Mouse (Mus musculus) hindbrain, postnatal 0 days (tissue): ENCODE results near the gene Bpi. TPM values are rescaled to one million over a fixed set of nuclear protein-coding genes. Genes with fewer than 3 reads are reported as not detected.
A peak's percentile ranks its signal among the peaks of the same experiment; 100 is the strongest.

Experiments
- ATAC-seq: fragments of 200-750 bp; cut with Nextera tagmentation; 2 replicates; pipeline ENCODE4 v1.8.0; 2017; ENCODE audit warnings: mild to moderate bottlenecking, moderate TSS enrichment, moderate library complexity
- DNase-seq: peaks from one replicate; pipeline ENCODE4 v3.0.0-alpha.2; 2015; ENCODE audit warnings: low spot score
- H3K27ac ChIP-seq: fragments of 300-500 bp; sonication (generic); 2 replicates; pipeline ENCODE4 v1.5.1; 2014; ENCODE audit warnings: mild to moderate bottlenecking
- H3K27me3 ChIP-seq: fragments of 300-500 bp; sonication (generic); 2 replicates; pipeline ENCODE4 v1.6.1; 2014; ENCODE audit warnings: low read length, mixed read lengths; ENCODE audit not compliant: insufficient read depth
- H3K36me3 ChIP-seq: fragments of 300-500 bp; sonication (generic); 2 replicates; pipeline ENCODE4 v1.6.1; 2014; ENCODE audit warnings: low read length, mixed read lengths; ENCODE audit not compliant: insufficient read depth
- H3K4me1 ChIP-seq: fragments of 300-500 bp; sonication (generic); 2 replicates; pipeline ENCODE4 v1.6.1; 2014; ENCODE audit warnings: antibody characterized with exemption, low read length, mixed read lengths; ENCODE audit not compliant: insufficient read depth
- H3K4me2 ChIP-seq: fragments of 300-500 bp; sonication (generic); 2 replicates; pipeline ENCODE4 v1.6.1; 2014; ENCODE audit warnings: low read depth, mild to moderate bottlenecking, low read length, moderate library complexity, mixed read lengths
- H3K4me3 ChIP-seq: fragments of 300-500 bp; sonication (generic); 2 replicates; pipeline ENCODE4 v1.5.1; 2014; ENCODE audit warnings: low read length
- H3K9ac ChIP-seq: fragments of 300-500 bp; sonication (generic); replicated peaks from 2 replicates; pipeline ENCODE4 v1.6.1; 2014; ENCODE audit warnings: mild to moderate bottlenecking, low read length, moderate library complexity, mixed read lengths
- H3K9me3 ChIP-seq: fragments of 300-500 bp; sonication (generic); 2 replicates; pipeline ENCODE4 v1.6.1; 2016; ENCODE audit warnings: low read length, mixed read lengths
- CTCF ChIP-seq: IDR thresholded peaks from 2 replicates; pipeline ENCODE4 v1.5.1; 2016; ENCODE audit warnings: antibody characterized with exemption, control low read depth, low read depth
- WGBS: fragments of 180-500 bp; shearing (Covaris S2); extraction: QIAGEN DNeasy Blood & Tissue Kit; methylation state at CpG from one replicate; pipeline ENCODE4 v1.1.7; 2014; 5-methylcytosine and 5-hydroxymethylcytosine counted together
- polyA plus RNA-seq: library from polyadenylated mRNA; unstranded; fragments of >200 nt; fragmentation: Nextera tagmentation; extraction: Ambion mirVana; gene quantifications from 2 replicates; pipeline ENCODE4 v1.2.1, GENCODE M21; 2015
- total RNA-seq: library from RNA; depleted of rRNA; stranded (reverse); fragments of >200 nt; gene quantifications from 2 replicates; pipeline ENCODE4 v1.2.3, GENCODE M21; 2014

Bpi gene
- total and polyA plus RNA-seq, 2 experiments from 2014 or later: not detected

GRCm38 (mm10) chr2:158238101-158238500 is 19.8 kb upstream of the Bpi start:
- 85% methylated on average over 5 of the region's 5 CpGs for WGBS
- H3K27ac ChIP-seq: no peak overlapping the region

GRCm38 (mm10) chr2:158241126-158241738 is 16.7 kb upstream of the Bpi start:
- H3K4me2 ChIP-seq: no peak overlapping the region
- TF ChIP-seq CTCF: no peak
- WGBS: 47% methylated on average over 5 of the region's 5 CpGs
- no peak for DNase-seq
- no peaks in the 10 kb centered on the region for H3K36me3 ChIP-seq
- H3K27ac ChIP-seq: no peak overlapping the region
- H3K9me3 ChIP-seq: no peaks in the 10 kb centered on the region
- H3K4me1 ChIP-seq: peaks cover 3% of the 10 kb centered on the region; the same call in 1 of the 2 replicates
- no peak overlapping the region for H3K4me3 ChIP-seq
- no peaks in the 10 kb centered on the region for H3K27me3 ChIP-seq
- ATAC-seq: no peak
- no peak overlapping the region for H3K9ac ChIP-seq

More at GRCm38 (mm10) chr2:158238101-158238500, 19.8 kb upstream of the Bpi start:
- Histone ChIP-seq H3K27me3 (no peaks in the 10 kb centered on the region), H3K9me3 (no peaks in the 10 kb centered on the region), H3K4me2 (no peak overlapping the region), H3K4me1 (no peaks in the 10 kb centered on the region), H3K9ac (no peak overlapping the region), H3K4me3 (no peak overlapping the region), H3K36me3 (no peaks in the 10 kb centered on the region)
- no peak for TF ChIP-seq CTCF
- DNase-seq: no peak
- ATAC-seq: no peak

GRCm38 (mm10) chr2:158242170-158242896 is 15.6 kb upstream of the Bpi start:
- peak; percentile 64 for DNase-seq
- Histone ChIP-seq H3K4me3 (no peak overlapping the region), H3K4me1 (peaks cover 3% of the 10 kb centered on the region; the same call in 1 of the 2 replicates), H3K27me3 (no peaks in the 10 kb centered on the region), H3K4me2 (no peak overlapping the region), H3K36me3 (no peaks in the 10 kb centered on the region), H3K9me3 (no peaks in the 10 kb centered on the region), H3K9ac (no peak overlapping the region), H3K27ac (peak overlapping the region; percentile 62; the same call in 1 of the 2 replicates)
- 68% methylated on average over 18 of the region's 18 CpGs for WGBS
- ATAC-seq: peak; percentile 57
- no peak for TF ChIP-seq CTCF

- peak; percentile 41 for DNase-seq
- no peak for TF ChIP-seq CTCF
- H3K4me3 ChIP-seq: no peak overlapping the region
- H3K27me3 ChIP-seq: no peaks in the 10 kb centered on the region
- H3K4me1 ChIP-seq: peaks cover 3% of the 10 kb centered on the region; the same call in 1 of the 2 replicates
- H3K9me3 ChIP-seq: no peaks in the 10 kb centered on the region
- H3K36me3 ChIP-seq: no peaks in the 10 kb centered on the region
- ATAC-seq: peak; percentile 69; the same call in 1 of the 2 replicates
- H3K9ac ChIP-seq: no peak overlapping the region
- WGBS: 67% methylated on average over 18 of the region's 18 CpGs
- peak overlapping the region; percentile 62; the same call in 1 of the 2 replicates for H3K27ac ChIP-seq
- H3K4me2 ChIP-seq: no peak overlapping the region
Observed at GRCm38 (mm10) chr2:158243129-158243870, 14.6 kb upstream of the Bpi start.

- 50% methylated on average over 4 of the region's 4 CpGs for WGBS
- ATAC-seq (0 out of 2 replicates have a peak, but pooled peaks have one; percentile 50), DNase-seq (peak; percentile 41)
- Histone ChIP-seq H3K9ac (no peak overlapping the region), H3K4me1 (peaks cover 3% of the 10 kb centered on the region; the same call in 1 of the 2 replicates), H3K27me3 (no peaks in the 10 kb centered on the region), H3K4me2 (no peak overlapping the region), H3K9me3 (no peaks in the 10 kb centered on the region), H3K36me3 (no peaks in the 10 kb centered on the region), H3K27ac (no peak overlapping the region), H3K4me3 (no peak overlapping the region)
- no peak for TF ChIP-seq CTCF
Observed at GRCm38 (mm10) chr2:158245072-158245817, 12.6 kb upstream of the Bpi start.

GRCm38 (mm10) chr2:158247852-158248251 is 10.0 kb upstream of the Bpi start:
- 83% methylated on average over 6 of the region's 6 CpGs for WGBS
- H3K4me1 ChIP-seq: peaks cover 3% of the 10 kb centered on the region; the same call in 1 of the 2 replicates
- H3K9ac ChIP-seq: no peak overlapping the region
- ATAC-seq: no peak
- no peak overlapping the region for H3K4me2 ChIP-seq
- TF ChIP-seq CTCF: no peak
- no peaks in the 10 kb centered on the region for H3K36me3 ChIP-seq
- H3K27ac ChIP-seq: no peak overlapping the region
- H3K9me3 ChIP-seq: no peaks in the 10 kb centered on the region
- H3K4me3 ChIP-seq: no peak overlapping the region
- no peaks in the 10 kb centered on the region for H3K27me3 ChIP-seq
- no peak for DNase-seq
